Mouse (Mus musculus): Measurements from ENCODE around the gene Tspan15.

The Tspan15 gene

GRCm38 (mm10) chr10:62135696-62136470 lies 95.2 kb downstream of the Tspan15 start:
- intact Hi-C loops (cut with DNase I) = no loop called here

Small RNA genes lying within 50 kb of the gene (microRNA-seq; reads per million reads assigned to microRNA genes)
- 1.7 to 2.7 reads per million in 2 experiments for gene Mir7662

Data from adrenal gland (tissue).